In genomic region chr17:24653967-24654710, GRCm38 (mm10) we compare ENCODE assay signal across 8 mouse cellular contexts. TPM values are rescaled to one million over a fixed set of nuclear protein-coding genes. Genes with fewer than 3 reads are reported as not detected.
DNase-seq lines count a peak whose midpoint lies in the region; ATAC-seq lines count a peak whose summit lies in the region.

No protein-coding gene starts in this region.

- no peaks in the 10 kb centered on the region for H3K9me3 ChIP-seq in forebrain, embryonic 13.5 days (replicated peaks)

- intact Hi-C loops in heart, postnatal 36 days (cut with DNase I) = loop anchor here (1.0 kb wide), 1 partner anchor 114 kb away; no protein-coding TSS in a partner anchor

- peak overlapping the region; percentile 21 for H3K4me3 ChIP-seq in forebrain, embryonic 13.5 days

- ATAC-seq in forebrain, embryonic 13.5 days = peak; percentile 62; the same call in 1 of the 2 replicates
- ATAC-seq in megakaryocyte, adult 5-6 weeks (ENCODE audit: poor library complexity, severe bottlenecking) = peak; percentile 86

- H3K27me3 ChIP-seq in forebrain, embryonic 13.5 days = peaks cover 65% of the 10 kb centered on the region

- no peaks in the 10 kb centered on the region for H3K36me3 ChIP-seq in forebrain, embryonic 13.5 days (ENCODE audit: poor library complexity, severe bottlenecking)

- no peak overlapping the region for H3K27ac ChIP-seq in forebrain, embryonic 13.5 days

- WGBS in forebrain, embryonic 13.5 days = 6% methylated on average over 19 of the region's 19 CpGs

- H3K4me2 ChIP-seq in forebrain, embryonic 13.5 days = peak overlapping the region; percentile 55

- H3K4me1 ChIP-seq in forebrain, embryonic 13.5 days = peaks cover 27% of the 10 kb centered on the region

- peak; percentile 84 for DNase-seq in NIH3T3 (ENCODE audit: low read depth)
- peak; percentile 60 for DNase-seq in cerebellum, adult 11-12 months
- peak; percentile 82 to 85 for DNase-seq in heart, postnatal 36 days
- peak; percentile 42 to 72 for DNase-seq in layer of hippocampus, postnatal 25 days (ENCODE audit: extremely low spot score in 1 of 2, low spot score in 1 of 2)
- DNase-seq in right cerebral cortex, adult 2 months (ENCODE audit: low spot score in 2 of 2) = peak; percentile 58 to 62
- DNase-seq in c-Kit-positive CD71-positive TER-119-positive erythroid progenitor cells, embryonic 14.5 days (ENCODE audit: low spot score) = no peak

- no peak overlapping the region for H3K9ac ChIP-seq in forebrain, embryonic 13.5 days

RNA-seq across cellular contexts. Expression of gene Slc9a3r2, which starts 4.0 kb away (rescaled TPM):
- polyA plus RNA-seq in forebrain, embryonic 13.5 days (2015; fragmentation: Nextera tagmentation; extraction: Ambion mirVana) = 15.0 and 16.0 TPM in 2 replicates
- total RNA-seq in heart, postnatal 36 days (2021) = 100 to 1,000 TPM in 1 of 2 experiments, 10 to 100 TPM in 1; 91.1 to 140 TPM
- total RNA-seq in layer of hippocampus, postnatal 25 days (2021) = 10 to 100 TPM; 45.1 to 50.0 TPM
- total RNA-seq in megakaryocyte, adult 5-6 weeks (2015) = 0.30 and 1.4 TPM in 2 replicates
- 1.1 and 1.5 TPM in 2 replicates for total RNA-seq in megakaryocyte, adult 5-6 weeks (2017)

RNA-seq across cellular contexts. Expression of gene Npw, which starts 4.1 kb away (rescaled TPM):
- polyA plus RNA-seq in forebrain, embryonic 13.5 days (2015; fragmentation: Nextera tagmentation; extraction: Ambion mirVana) = not detected in 2 replicates
- not detected for total RNA-seq in heart, postnatal 36 days (2021)
- 1 to 10 TPM; 2.1 to 2.9 TPM for total RNA-seq in layer of hippocampus, postnatal 25 days (2021)
- total RNA-seq in megakaryocyte, adult 5-6 weeks (2015) = not detected in 2 replicates
- total RNA-seq in megakaryocyte, adult 5-6 weeks (2017) = not detected in 2 replicates

RNA-seq across cellular contexts. Expression of gene Zfp598, which starts 15.3 kb away (rescaled TPM):
- 14.9 and 16.2 TPM in 2 replicates for polyA plus RNA-seq in forebrain, embryonic 13.5 days (2015; fragmentation: Nextera tagmentation; extraction: Ambion mirVana)
- 10 to 100 TPM; 17.3 to 19.0 TPM for total RNA-seq in heart, postnatal 36 days (2021)
- 10 to 100 TPM; 36.9 to 40.0 TPM for total RNA-seq in layer of hippocampus, postnatal 25 days (2021)
- total RNA-seq in megakaryocyte, adult 5-6 weeks (2015) = 18.1 and 19.2 TPM in 2 replicates
- total RNA-seq in megakaryocyte, adult 5-6 weeks (2017) = 12.7 and 17.8 TPM in 2 replicates

RNA-seq across cellular contexts. Expression of gene Nthl1, which starts 21.7 kb away (rescaled TPM):
- polyA plus RNA-seq in forebrain, embryonic 13.5 days (2015; fragmentation: Nextera tagmentation; extraction: Ambion mirVana) = 13.8 and 15.3 TPM in 2 replicates
- 1 to 10 TPM; 3.3 to 4.1 TPM for total RNA-seq in heart, postnatal 36 days (2021)
- 1 to 10 TPM; 3.3 to 4.7 TPM for total RNA-seq in layer of hippocampus, postnatal 25 days (2021)
- total RNA-seq in megakaryocyte, adult 5-6 weeks (2015) = 0.50 and 2.1 TPM in 2 replicates
- total RNA-seq in megakaryocyte, adult 5-6 weeks (2017) = 3.4 and 4.7 TPM in 2 replicates

RNA-seq across cellular contexts. Expression of gene Tsc2, which starts 21.7 kb away (rescaled TPM):
- 60.5 and 75.1 TPM in 2 replicates for polyA plus RNA-seq in forebrain, embryonic 13.5 days (2015; fragmentation: Nextera tagmentation; extraction: Ambion mirVana)
- total RNA-seq in heart, postnatal 36 days (2021) = 100 to 1,000 TPM; 106 to 112 TPM
- 100 to 1,000 TPM; 150 to 186 TPM for total RNA-seq in layer of hippocampus, postnatal 25 days (2021)
- 60.9 and 78.2 TPM in 2 replicates for total RNA-seq in megakaryocyte, adult 5-6 weeks (2015)
- 25.5 and 32.4 TPM in 2 replicates for total RNA-seq in megakaryocyte, adult 5-6 weeks (2017)

Comparison
In these comparisons a context has a peak if more than half of its experiments do, and no peak if none do; other contexts are left out.
1. RNA of gene Slc9a3r2, which starts 4.0 kb away (total RNA-seq): 91.1 to 140 TPM in heart, postnatal 36 days and 45.1 to 50.0 TPM in layer of hippocampus, postnatal 25 days; 0.30 to 1.5 TPM in megakaryocyte, adult 5-6 weeks; every median in the first group is over 10 times any median in the second.